Mouse (Mus musculus): Measurements from ENCODE around the gene Vpreb2. TPM values are rescaled to one million over a fixed set of nuclear protein-coding genes. Genes with fewer than 3 reads are reported as not detected.
"Not testable (repeated sequence)": the region's sequence is repeated elsewhere in the genome, so short reads cannot be mapped to it uniquely, and the experiment has no call there.

Vpreb2 gene
- polyA plus RNA-seq, 1 experiment, result not detected

DNA sequence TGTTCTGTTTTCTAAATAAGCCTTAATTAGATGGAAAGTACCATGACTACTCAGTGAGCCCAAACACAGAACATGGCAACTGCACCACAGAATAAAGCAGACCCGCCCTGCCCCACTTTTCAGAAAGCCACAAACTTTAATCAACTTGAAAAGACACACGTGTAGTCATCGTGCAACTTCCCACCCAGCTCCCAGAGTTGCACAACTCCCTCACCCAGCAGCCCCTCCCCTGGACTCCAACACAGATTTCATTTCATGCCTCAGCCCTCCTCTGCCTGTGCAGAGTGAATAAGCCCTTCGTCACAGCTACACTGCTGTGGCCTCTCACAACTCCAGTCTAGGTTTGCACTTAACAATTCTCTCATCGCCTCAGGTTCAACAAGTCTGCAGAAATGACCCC lies 24.4 kb downstream of the Vpreb2 start:
- Histone ChIP-seq H3K27me3 (ENCODE audit: control insufficient read depth, insufficient read depth, insufficient read length) (peaks cover 59% of the 10 kb centered on the region), H3K79me2 (ENCODE audit: control insufficient read depth, insufficient read depth) (no peaks in the 10 kb centered on the region), H3K4me3 (ENCODE audit: insufficient read depth, poor library complexity, severe bottlenecking) (no peak overlapping the region), H3K79me3 (ENCODE audit: low read depth) (no peaks in the 10 kb centered on the region), H3ac (ENCODE audit: control insufficient read depth, insufficient read length, low read depth) (no peak overlapping the region), H3K36me3 (ENCODE audit: control insufficient read depth, insufficient read depth) (no peaks in the 10 kb centered on the region)
- TF ChIP-seq CTCF (IDR thresholded peaks at IDR 0.05; ENCODE audit: control insufficient read depth, insufficient read depth, insufficient read length) (no peak), MYOD1 (IDR thresholded peaks at IDR 0.05; ENCODE audit: control insufficient read depth, insufficient read length, low read depth) (no peak), CEBPB (IDR thresholded peaks at IDR 0.05; ENCODE audit: low read depth) (peak; percentile 49)

- Histone ChIP-seq H3K79me3 (ENCODE audit: low read depth) (no peaks in the 10 kb centered on the region), H3ac (ENCODE audit: control insufficient read depth, insufficient read length, low read depth) (no peak overlapping the region), H3K36me3 (ENCODE audit: control insufficient read depth, insufficient read depth) (no peaks in the 10 kb centered on the region), H3K4me3 (ENCODE audit: insufficient read depth, poor library complexity, severe bottlenecking) (no peak overlapping the region), H3K79me2 (ENCODE audit: control insufficient read depth, insufficient read depth) (no peaks in the 10 kb centered on the region), H3K27me3 (ENCODE audit: control insufficient read depth, insufficient read depth, insufficient read length) (peaks cover 54% of the 10 kb centered on the region)
- TF ChIP-seq CTCF (IDR thresholded peaks at IDR 0.05; ENCODE audit: control insufficient read depth, insufficient read depth, insufficient read length) (no peak), FOSL1 (IDR thresholded peaks at IDR 0.05; ENCODE audit: insufficient read depth, low read length, poor library complexity, severe bottlenecking) (no peak)
Measured at GRCm38 (mm10) chr16:18007083-18007482, 26.9 kb downstream of the Vpreb2 start.

DNA sequence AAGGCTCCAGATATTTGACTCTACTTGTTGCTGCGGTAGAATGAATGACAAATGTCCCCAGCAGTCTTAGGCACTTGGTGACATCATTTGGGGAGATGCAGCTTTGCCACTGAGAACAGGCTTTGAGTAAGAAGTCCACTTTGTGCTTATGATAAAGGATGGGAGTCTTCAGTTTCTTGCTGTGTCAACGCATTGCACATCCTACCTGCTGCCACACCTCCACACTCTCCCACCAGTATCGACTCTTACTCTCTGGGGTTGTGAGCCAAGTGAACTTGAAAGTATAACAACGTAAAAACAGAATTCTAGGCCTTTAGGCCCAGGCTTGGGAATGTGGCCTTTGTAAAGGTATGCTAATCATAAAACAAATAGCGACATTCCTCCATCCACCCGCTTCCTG lies 30.9 kb downstream of the Vpreb2 start:
- H3K79me3 ChIP-seq (ENCODE audit: low read depth), result no peaks in the 10 kb centered on the region
- H3ac ChIP-seq (ENCODE audit: control insufficient read depth, insufficient read length, low read depth), result no peak overlapping the region
- peaks cover 32% of the 10 kb centered on the region for H3K27me3 ChIP-seq (ENCODE audit: control insufficient read depth, insufficient read depth, insufficient read length)
- no peaks in the 10 kb centered on the region for H3K36me3 ChIP-seq (ENCODE audit: control insufficient read depth, insufficient read depth)
- H3K4me3 ChIP-seq (ENCODE audit: insufficient read depth, poor library complexity, severe bottlenecking), result no peak overlapping the region
- TF ChIP-seq MYOG (IDR thresholded peaks at IDR 0.05; ENCODE audit: control insufficient read depth, extremely low read depth, insufficient read length) (no peak), MAX (IDR thresholded peaks at IDR 0.05) (no peak), MYOD1 (IDR thresholded peaks at IDR 0.05; ENCODE audit: control insufficient read depth, insufficient read length, low read depth) (no peak), USF1 (IDR thresholded peaks at IDR 0.05; ENCODE audit: low read depth) (no peak), CTCF (IDR thresholded peaks at IDR 0.05; ENCODE audit: control insufficient read depth, insufficient read depth, insufficient read length) (no peak), FOSL1 (IDR thresholded peaks at IDR 0.05; ENCODE audit: insufficient read depth, low read length, poor library complexity, severe bottlenecking) (no peak), CEBPB (IDR thresholded peaks at IDR 0.05; ENCODE audit: low read depth) (no peak)
- no peaks in the 10 kb centered on the region for H3K79me2 ChIP-seq (ENCODE audit: control insufficient read depth, insufficient read depth)

GRCm38 (mm10) chr16:18016482-18016881 lies 36.3 kb downstream of the Vpreb2 start:
- H3ac ChIP-seq (ENCODE audit: control insufficient read depth, insufficient read length, low read depth); H3K36me3 ChIP-seq (ENCODE audit: control insufficient read depth, insufficient read depth); H3K79me3 ChIP-seq (ENCODE audit: low read depth); H3K4me3 ChIP-seq (ENCODE audit: insufficient read depth, poor library complexity, severe bottlenecking); H3K79me2 ChIP-seq (ENCODE audit: control insufficient read depth, insufficient read depth): not testable (repeated sequence)
- H3K27me3 ChIP-seq (ENCODE audit: control insufficient read depth, insufficient read depth, insufficient read length), result peaks cover 21% of the 10 kb centered on the region

DNA sequence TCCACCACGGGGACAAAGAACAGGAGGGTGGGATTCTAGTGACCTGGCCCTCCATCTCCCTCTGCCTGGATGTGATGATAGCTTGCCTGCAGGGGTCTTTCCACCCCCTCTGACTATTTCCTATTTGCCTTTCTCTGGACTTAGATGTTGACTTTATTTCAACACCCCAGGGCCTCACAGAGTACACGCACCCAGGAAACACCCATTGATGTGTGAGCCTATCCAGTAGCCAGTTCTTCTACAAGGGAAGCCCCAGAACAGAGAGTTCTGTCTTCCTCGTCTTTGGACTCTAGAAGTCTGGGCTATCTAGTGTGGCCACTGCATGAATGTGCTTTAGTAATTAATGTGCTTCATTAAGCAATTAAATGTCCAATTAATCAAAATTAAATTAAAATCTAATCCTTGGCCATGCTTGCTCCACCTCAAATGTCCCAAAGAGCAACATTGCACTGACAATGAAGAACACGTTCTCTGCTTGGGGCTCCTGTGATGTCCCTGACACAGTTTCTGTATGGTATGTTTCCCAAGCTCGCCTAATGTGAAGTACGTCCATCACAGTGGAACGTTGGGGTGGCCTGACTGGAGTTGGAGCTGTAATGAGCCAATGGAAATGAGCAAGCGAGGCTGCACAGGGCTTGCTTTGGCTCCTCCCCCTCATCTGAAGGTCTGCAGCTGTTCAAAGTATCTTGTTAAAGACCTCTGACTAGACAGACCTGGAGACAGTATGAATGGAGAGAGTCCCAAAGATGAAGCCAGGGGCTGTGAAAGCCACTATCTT lies 42.7 kb downstream of the Vpreb2 start:
- no peaks in the 10 kb centered on the region for H3K36me3 ChIP-seq (ENCODE audit: control insufficient read depth, insufficient read depth)
- H3K4me3 ChIP-seq (ENCODE audit: insufficient read depth, poor library complexity, severe bottlenecking), result no peak overlapping the region
- TF ChIP-seq MAX (IDR thresholded peaks at IDR 0.05), result no peak
- no peak for TF ChIP-seq MYOG (IDR thresholded peaks at IDR 0.05; ENCODE audit: control insufficient read depth, extremely low read depth, insufficient read length)
- no peak for TF ChIP-seq CTCF (IDR thresholded peaks at IDR 0.05; ENCODE audit: control insufficient read depth, insufficient read depth, insufficient read length)
- no peak for TF ChIP-seq CEBPB (IDR thresholded peaks at IDR 0.05; ENCODE audit: low read depth)
- TF ChIP-seq USF1 (IDR thresholded peaks at IDR 0.05; ENCODE audit: low read depth), result no peak
- TF ChIP-seq FOSL1 (IDR thresholded peaks at IDR 0.05; ENCODE audit: insufficient read depth, low read length, poor library complexity, severe bottlenecking), result no peak
- TF ChIP-seq MYOD1 (IDR thresholded peaks at IDR 0.05; ENCODE audit: control insufficient read depth, insufficient read length, low read depth), result no peak
- peaks cover 27% of the 10 kb centered on the region for H3K27me3 ChIP-seq (ENCODE audit: control insufficient read depth, insufficient read depth, insufficient read length)
- no peak overlapping the region for H3ac ChIP-seq (ENCODE audit: control insufficient read depth, insufficient read length, low read depth)
- no peaks in the 10 kb centered on the region for H3K79me2 ChIP-seq (ENCODE audit: control insufficient read depth, insufficient read depth)
- H3K79me3 ChIP-seq (ENCODE audit: low read depth), result no peaks in the 10 kb centered on the region

DNA sequence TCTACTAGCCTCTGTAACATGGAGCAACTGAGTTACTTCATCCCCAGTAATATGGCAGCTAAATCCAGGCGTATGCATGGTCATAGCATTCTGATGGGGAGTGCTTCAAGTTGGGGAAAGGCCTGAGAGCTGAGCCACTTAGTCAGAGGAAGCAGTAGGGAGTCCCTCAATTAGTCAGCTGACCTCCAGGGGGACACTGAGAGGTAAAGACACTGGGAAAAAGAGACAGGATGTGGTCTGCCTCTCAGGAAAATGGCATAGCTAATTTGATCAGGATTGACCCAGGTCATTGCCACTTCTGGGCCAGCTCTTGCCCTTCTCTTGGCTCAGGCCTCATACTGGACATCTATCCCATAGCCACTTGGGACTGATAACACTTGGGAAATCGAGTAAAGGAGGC lies 47.1 kb downstream of the Vpreb2 start:
- TF ChIP-seq MAX (IDR thresholded peaks at IDR 0.05) (no peak), USF1 (IDR thresholded peaks at IDR 0.05; ENCODE audit: low read depth) (peak; percentile 45), MYOD1 (IDR thresholded peaks at IDR 0.05; ENCODE audit: control insufficient read depth, insufficient read length, low read depth) (no peak)
- Histone ChIP-seq H3K36me3 (ENCODE audit: control insufficient read depth, insufficient read depth) (no peaks in the 10 kb centered on the region), H3K79me2 (ENCODE audit: control insufficient read depth, insufficient read depth) (no peaks in the 10 kb centered on the region), H3ac (ENCODE audit: control insufficient read depth, insufficient read length, low read depth) (no peak overlapping the region), H3K27me3 (ENCODE audit: control insufficient read depth, insufficient read depth, insufficient read length) (peaks cover 10% of the 10 kb centered on the region), H3K4me3 (ENCODE audit: insufficient read depth, poor library complexity, severe bottlenecking) (no peak overlapping the region), H3K79me3 (ENCODE audit: low read depth) (no peaks in the 10 kb centered on the region)

Other genes with a start within 250 kb of the Vpreb2 start
- 45.9 TPM for gene Med15, start 247.5 kb upstream of the Vpreb2 start, polyA plus RNA-seq (2012; fragmentation: generic; extraction: Trizol)
- 83.6 TPM for gene Klhl22, start 220.8 kb upstream of the Vpreb2 start, polyA plus RNA-seq (2012; fragmentation: generic; extraction: Trizol)
- 38.5 TPM for gene Scarf2, start 183.1 kb upstream of the Vpreb2 start, polyA plus RNA-seq (2012; fragmentation: generic; extraction: Trizol)
- not detected for gene B830017H08Rik, start 147.3 kb upstream of the Vpreb2 start, polyA plus RNA-seq (2012; fragmentation: generic; extraction: Trizol)
- 0.66 TPM for gene Car15, start 142.1 kb upstream of the Vpreb2 start, polyA plus RNA-seq (2012; fragmentation: generic; extraction: Trizol)
- 0.06 TPM for gene Gm20518, start 88.8 kb upstream of the Vpreb2 start, polyA plus RNA-seq (2012; fragmentation: generic; extraction: Trizol)
- 0.05 TPM for gene Tssk1, start 86.2 kb upstream of the Vpreb2 start, polyA plus RNA-seq (2012; fragmentation: generic; extraction: Trizol)
- 41.9 TPM for gene Dgcr2, start 81.9 kb upstream of the Vpreb2 start, polyA plus RNA-seq (2012; fragmentation: generic; extraction: Trizol)
- 0.05 TPM for gene Tssk2, start 81.8 kb upstream of the Vpreb2 start, polyA plus RNA-seq (2012; fragmentation: generic; extraction: Trizol)
- 21.2 TPM for gene Ess2, start 69.1 kb upstream of the Vpreb2 start, polyA plus RNA-seq (2012; fragmentation: generic; extraction: Trizol)
- gene Gsc2, start 65.4 kb upstream of the Vpreb2 start, polyA plus RNA-seq (2012; fragmentation: generic; extraction: Trizol), result not detected
- gene Slc25a1, start 52.2 kb upstream of the Vpreb2 start, polyA plus RNA-seq (2012; fragmentation: generic; extraction: Trizol), result 57.3 TPM
- 71.1 TPM for gene Dgcr6, start 72.4 kb downstream of the Vpreb2 start, polyA plus RNA-seq (2012; fragmentation: generic; extraction: Trizol)
- gene Prodh, start 109.8 kb downstream of the Vpreb2 start, polyA plus RNA-seq (2012; fragmentation: generic; extraction: Trizol), result 7.3 TPM
- gene Rtn4r, start 147.2 kb downstream of the Vpreb2 start, polyA plus RNA-seq (2012; fragmentation: generic; extraction: Trizol), result 0.11 TPM
- 0.04 TPM for gene Ccdc188, start 237.5 kb downstream of the Vpreb2 start, polyA plus RNA-seq (2012; fragmentation: generic; extraction: Trizol)

Data from C2C12 (cell line).